Mouse (Mus musculus) myocyte (in vitro differentiated cells): ENCODE data around the gene Xxylt1.

ENCODE experiments used
- MAX ChIP-seq: IDR thresholded peaks from one replicate; pipeline ENCODE4 v1.6.1; 2011; ENCODE audit warnings: low read depth, mild to moderate bottlenecking, control low read depth
- POLR2A ChIP-seq: IDR thresholded peaks from one replicate; pipeline ENCODE4 v1.6.1; 2011; ENCODE audit warnings: low read depth, mild to moderate bottlenecking, control low read depth, moderate library complexity; ENCODE audit not compliant: insufficient read length

GRCm38 (mm10) chr16:30971950-30972541, 109.2 kb downstream of the Xxylt1 start:
- no peak for TF ChIP-seq MAX
- TF ChIP-seq POLR2A, result no peak
